Mouse (Mus musculus) embryonic facial prominence, embryonic 15.5 days (tissue): Measurements from ENCODE around the gene Snap23. TPM values are rescaled to one million over a fixed set of nuclear protein-coding genes. Genes with fewer than 3 reads are reported as not detected.

Experiments used
- ATAC-seq: fragments of 200-750 bp; cut with Nextera tagmentation; 2 replicates; pipeline ENCODE4 v1.8.0; 2017; ENCODE audit warnings: low read depth, moderate TSS enrichment; ENCODE audit not compliant: insufficient number of reproducible peaks, low FRiP score, low TSS enrichment
- H3K27ac ChIP-seq: fragments of 300-500 bp; sonication (generic); replicated peaks from 2 replicates; pipeline ENCODE4 v1.5.1; 2015; ENCODE audit warnings: mild to moderate bottlenecking, inconsistent platforms
- H3K27me3 ChIP-seq: fragments of 300-500 bp; sonication (generic); 2 replicates; pipeline ENCODE4 v1.6.1; 2015; ENCODE audit warnings: inconsistent platforms
- H3K36me3 ChIP-seq: fragments of 300-500 bp; sonication (generic); 2 replicates; pipeline ENCODE4 v1.6.1; 2015; ENCODE audit warnings: mild to moderate bottlenecking, inconsistent platforms
- H3K4me1 ChIP-seq: fragments of 300-500 bp; sonication (generic); 2 replicates; pipeline ENCODE4 v1.6.1; 2015; ENCODE audit warnings: inconsistent platforms
- H3K4me2 ChIP-seq: fragments of 300-500 bp; sonication (generic); replicated peaks from 2 replicates; pipeline ENCODE4 v1.6.1; 2015; ENCODE audit warnings: mild to moderate bottlenecking, inconsistent platforms
- H3K4me3 ChIP-seq: fragments of 300-500 bp; sonication (generic); replicated peaks from 2 replicates; pipeline ENCODE4 v1.5.1; 2015; ENCODE audit warnings: mild to moderate bottlenecking, inconsistent platforms
- H3K9ac ChIP-seq: fragments of 300-500 bp; sonication (generic); 2 replicates; pipeline ENCODE4 v1.6.1; 2015; ENCODE audit warnings: inconsistent platforms
- H3K9me3 ChIP-seq: fragments of 300-500 bp; sonication (generic); replicated peaks from 2 replicates; pipeline ENCODE4 v1.6.1; 2016; ENCODE audit warnings: inconsistent platforms
- WGBS: fragments of 180-500 bp; shearing (Covaris S2); methylation state at CpG from one replicate; pipeline ENCODE4 v1.1.7; 2015; 5-methylcytosine and 5-hydroxymethylcytosine counted together
- polyA plus RNA-seq: library from polyadenylated mRNA; unstranded; fragments of >200 nt; fragmentation: Nextera tagmentation; extraction: Ambion mirVana; gene quantifications from 2 replicates; pipeline ENCODE4 v1.2.1, GENCODE M21; 2015

Snap23 gene
- polyA plus RNA-seq, 1 experiment from 2014 or later, result 51.0 TPM

DNA sequence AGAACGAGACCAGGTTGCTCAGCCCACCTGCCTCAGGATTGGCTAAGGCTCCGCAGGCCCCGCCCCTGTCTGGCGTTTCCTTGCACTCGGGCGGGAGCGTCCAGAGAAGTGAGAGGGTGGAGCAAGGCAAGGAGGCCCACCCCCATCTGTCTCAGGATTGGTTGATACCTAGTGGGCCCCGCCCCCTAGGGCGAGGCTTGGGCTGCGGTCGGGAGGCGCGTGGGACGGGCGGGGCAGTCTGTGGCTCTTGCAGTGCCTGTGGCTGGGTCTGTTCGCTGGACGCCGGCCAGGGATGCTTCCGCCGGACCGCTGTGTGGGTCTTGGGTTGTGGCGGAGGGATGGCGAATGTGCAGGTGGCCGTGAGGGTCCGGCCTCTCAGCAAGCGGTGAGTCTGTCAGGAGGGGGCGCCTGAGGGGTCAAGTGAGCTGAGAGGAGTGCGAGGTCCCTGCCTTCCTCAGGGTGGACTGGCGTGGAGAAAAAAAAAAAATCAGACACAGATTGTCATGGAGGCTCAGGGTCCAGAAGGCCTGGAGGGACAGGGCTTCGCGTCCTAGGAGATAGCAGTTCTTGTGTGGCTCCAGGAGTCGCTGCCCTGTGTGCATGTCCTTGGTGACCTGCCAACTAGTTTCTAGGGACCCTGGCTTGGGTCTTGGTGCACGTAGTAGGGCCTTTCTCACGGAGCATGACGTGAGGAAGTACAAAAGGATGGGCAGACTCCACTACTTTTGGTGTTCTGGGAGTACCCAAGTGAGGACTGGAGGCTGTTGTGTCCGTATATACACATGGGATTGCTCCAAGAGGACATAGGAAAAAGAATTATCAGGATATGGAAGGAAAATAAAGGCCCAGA lies 61.6 kb downstream of the Snap23 start, which contains the start of gene Stard9:
TSS of gene Stard9 (plus strand) at position 236 of the 850 bp plus-strand sequence.
- 0 out of 2 replicates have a peak within 1 kb of the TSS, but pooled peaks have one; percentile 34 for H3K27ac ChIP-seq
- H3K36me3 ChIP-seq, result peaks cover 9% of the 10 kb centered on the region; the same call in 1 of the 2 replicates
- ATAC-seq, result peak; percentile 100
- H3K9ac ChIP-seq, result peak within 1 kb of the TSS; percentile 48
- peak within 1 kb of the TSS; percentile 74 for H3K4me2 ChIP-seq
- H3K4me1 ChIP-seq, result peaks cover 15% of the 10 kb centered on the region; the same call in 1 of the 2 replicates
- no peaks in the 10 kb centered on the region for H3K27me3 ChIP-seq
- 3% methylated on average over 36 of the region's 36 CpGs for WGBS
- no peaks in the 10 kb centered on the region for H3K9me3 ChIP-seq
- H3K4me3 ChIP-seq, result peak within 1 kb of the TSS; percentile 68

DNA sequence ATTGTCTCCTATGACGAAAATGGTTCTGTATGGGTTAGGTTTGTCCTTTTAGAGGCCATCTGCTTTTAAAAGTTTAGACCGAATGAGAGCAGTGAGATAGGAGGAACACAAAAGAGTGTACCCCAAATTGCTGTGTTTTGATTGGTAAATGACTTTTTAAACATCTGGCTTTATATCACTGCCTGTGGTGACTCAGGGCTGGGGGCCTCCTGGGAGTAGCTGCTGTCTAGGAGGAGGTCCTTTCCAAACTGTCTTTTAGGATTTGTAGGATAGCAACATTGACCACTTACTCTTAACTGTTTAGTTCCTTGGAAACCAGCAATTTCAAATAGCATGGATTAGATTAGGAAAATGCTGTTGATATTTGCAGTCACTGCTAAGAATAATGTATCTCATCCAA lies 62.8 kb downstream of the Snap23 start:
- WGBS, result 72% methylated on average over 2 of the region's 2 CpGs

DNA sequence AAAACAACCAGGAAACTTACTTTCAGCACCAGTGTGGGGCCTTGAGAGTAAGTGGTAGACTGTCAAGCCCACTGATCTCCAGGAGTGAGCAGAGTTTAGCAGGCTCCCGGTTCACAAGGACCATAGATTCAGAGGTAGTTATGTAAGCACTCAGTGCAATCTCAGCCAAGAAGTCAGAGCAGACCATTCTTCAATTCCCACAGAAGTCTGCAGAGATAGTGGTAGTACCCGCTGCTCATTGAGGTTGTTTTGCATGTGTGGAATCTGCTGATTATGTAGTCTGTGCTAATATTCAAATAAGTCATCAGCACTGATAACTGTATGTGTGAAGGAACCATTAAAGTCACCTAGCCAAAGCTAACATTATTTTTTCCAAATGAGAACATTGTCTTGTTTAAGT lies 63.2 kb downstream of the Snap23 start:
- Histone ChIP-seq H3K27ac (no peak overlapping the region), H3K4me1 (peaks cover 15% of the 10 kb centered on the region; the same call in 1 of the 2 replicates), H3K36me3 (peaks cover 19% of the 10 kb centered on the region; the same call in 1 of the 2 replicates), H3K9ac (no peak overlapping the region), H3K27me3 (no peaks in the 10 kb centered on the region), H3K4me2 (peak overlapping the region; percentile 24; the same call in 1 of the 2 replicates), H3K9me3 (no peaks in the 10 kb centered on the region), H3K4me3 (no peak overlapping the region)
- no peak for ATAC-seq
- WGBS, result 65% methylated on average over 2 of the region's 2 CpGs

More for the DNA sequence above, 62.8 kb downstream of the Snap23 start:
- Histone ChIP-seq H3K9me3 (no peaks in the 10 kb centered on the region), H3K4me3 (peak overlapping the region; percentile 68; the same call in 1 of the 2 replicates), H3K4me1 (peaks cover 15% of the 10 kb centered on the region; the same call in 1 of the 2 replicates), H3K9ac (no peak overlapping the region), H3K4me2 (peak overlapping the region; percentile 74; the same call in 1 of the 2 replicates), H3K27ac (no peak overlapping the region), H3K36me3 (peaks cover 16% of the 10 kb centered on the region; the same call in 1 of the 2 replicates), H3K27me3 (no peaks in the 10 kb centered on the region)
- no peak for ATAC-seq

DNA sequence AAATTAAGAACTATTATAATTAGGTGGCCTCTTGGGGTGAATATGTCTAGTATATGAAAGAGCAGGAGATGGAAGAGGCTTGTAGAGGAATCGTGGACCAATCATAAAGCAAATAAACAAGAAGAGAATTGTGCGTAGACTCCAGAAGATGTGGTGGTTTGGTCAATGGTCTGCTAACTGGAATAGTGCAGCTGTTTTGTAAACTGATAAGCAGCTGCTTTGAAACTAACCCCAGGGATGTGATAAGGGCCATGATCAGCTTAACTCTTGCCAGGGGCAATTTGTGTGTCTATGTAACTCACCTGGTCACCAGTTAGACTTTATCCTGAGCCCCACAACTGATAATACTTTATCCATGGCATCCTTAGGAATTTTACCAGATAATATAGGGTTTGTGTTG lies 64.0 kb downstream of the Snap23 start:
- no peak for ATAC-seq
- no peak overlapping the region for H3K9ac ChIP-seq
- H3K27ac ChIP-seq, result no peak overlapping the region
- no peak overlapping the region for H3K4me2 ChIP-seq
- no peak overlapping the region for H3K4me3 ChIP-seq
- WGBS, result 78% methylated on average over 2 of the region's 2 CpGs
- no peaks in the 10 kb centered on the region for H3K27me3 ChIP-seq
- H3K4me1 ChIP-seq, result peaks cover 15% of the 10 kb centered on the region; the same call in 1 of the 2 replicates
- no peaks in the 10 kb centered on the region for H3K9me3 ChIP-seq
- peaks cover 19% of the 10 kb centered on the region; the same call in 1 of the 2 replicates for H3K36me3 ChIP-seq

DNA sequence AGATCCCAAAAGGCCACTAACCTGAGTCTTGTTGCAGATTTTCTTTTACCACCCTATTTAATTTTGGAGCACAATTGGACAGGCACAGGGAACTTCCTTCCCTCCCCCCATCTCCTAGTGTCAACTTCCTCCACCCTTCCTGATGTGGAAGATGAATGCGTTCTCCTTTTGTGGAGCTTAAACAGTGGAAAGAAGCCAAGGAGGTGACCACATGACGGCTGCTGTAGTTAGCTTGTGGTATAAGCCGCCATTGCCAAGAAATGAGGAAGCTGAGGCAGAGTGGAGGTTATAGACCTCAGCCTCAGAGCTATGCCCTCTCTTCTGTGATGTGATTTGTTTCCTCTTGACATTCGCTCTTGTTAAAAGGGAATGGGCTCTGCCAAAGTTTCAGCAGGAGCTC lies 64.5 kb downstream of the Snap23 start:
- WGBS, result 84% methylated on average over 4 of the region's 4 CpGs

DNA sequence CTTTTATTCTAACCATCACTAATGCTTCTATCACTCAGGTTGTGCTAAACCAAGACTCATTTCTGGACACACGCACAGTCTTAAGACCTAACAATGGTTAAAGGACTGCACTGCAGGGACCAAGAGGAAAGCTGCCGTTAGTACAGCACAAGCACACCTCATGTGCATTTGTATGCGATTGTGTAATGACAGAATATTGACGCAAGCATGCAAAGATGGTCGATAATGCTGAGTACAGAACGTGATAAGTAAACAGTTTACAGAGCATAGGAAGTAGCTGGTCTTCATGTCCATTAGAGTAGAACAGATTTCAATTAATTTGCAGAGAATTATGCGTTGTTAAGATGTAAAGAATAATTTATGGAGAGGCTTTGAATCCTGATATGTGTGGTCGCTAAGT lies 73.4 kb downstream of the Snap23 start:
- ATAC-seq, result no peak
- Histone ChIP-seq H3K9me3 (no peaks in the 10 kb centered on the region), H3K4me2 (no peak overlapping the region), H3K4me3 (no peak overlapping the region), H3K27ac (no peak overlapping the region), H3K9ac (no peak overlapping the region), H3K36me3 (no peaks in the 10 kb centered on the region), H3K4me1 (no peaks in the 10 kb centered on the region), H3K27me3 (no peaks in the 10 kb centered on the region)
- 90% methylated on average over 8 of the region's 8 CpGs for WGBS

More for the DNA sequence above, 64.5 kb downstream of the Snap23 start:
- H3K27me3 ChIP-seq, result no peaks in the 10 kb centered on the region
- no peak for ATAC-seq
- no peak overlapping the region for H3K27ac ChIP-seq
- H3K36me3 ChIP-seq, result peaks cover 19% of the 10 kb centered on the region; the same call in 1 of the 2 replicates
- no peak overlapping the region for H3K4me3 ChIP-seq
- no peak overlapping the region for H3K4me2 ChIP-seq
- H3K4me1 ChIP-seq, result peaks cover 15% of the 10 kb centered on the region; the same call in 1 of the 2 replicates
- H3K9me3 ChIP-seq, result no peaks in the 10 kb centered on the region
- H3K9ac ChIP-seq, result no peak overlapping the region

DNA sequence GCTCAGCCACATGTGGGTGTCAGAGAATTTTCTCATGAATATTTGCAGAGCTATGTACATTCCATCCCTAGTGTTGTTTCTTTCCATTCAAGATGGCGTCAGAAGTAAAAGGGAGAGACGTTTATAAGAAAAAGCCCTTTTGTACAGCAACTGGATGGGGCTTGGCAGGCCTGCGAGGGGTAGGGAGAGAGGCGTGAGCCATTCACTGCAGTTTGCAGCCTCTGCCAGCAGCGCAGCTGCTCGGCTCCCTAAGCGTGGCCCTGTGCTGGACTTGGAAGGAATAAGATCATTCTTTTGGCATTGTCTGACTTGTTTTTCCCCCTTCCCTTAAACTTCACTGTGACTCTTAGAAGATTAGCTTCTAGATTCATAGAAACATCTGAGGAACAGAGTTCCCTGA lies 76.4 kb downstream of the Snap23 start:
- Histone ChIP-seq H3K4me1 (no peaks in the 10 kb centered on the region), H3K4me3 (no peak overlapping the region), H3K27me3 (no peaks in the 10 kb centered on the region), H3K36me3 (no peaks in the 10 kb centered on the region), H3K9ac (no peak overlapping the region), H3K27ac (peak overlapping the region; percentile 76), H3K9me3 (no peaks in the 10 kb centered on the region), H3K4me2 (no peak overlapping the region)
- 43% methylated on average over 7 of the region's 7 CpGs for WGBS
- peak; percentile 70; the same call in 1 of the 2 replicates for ATAC-seq

DNA sequence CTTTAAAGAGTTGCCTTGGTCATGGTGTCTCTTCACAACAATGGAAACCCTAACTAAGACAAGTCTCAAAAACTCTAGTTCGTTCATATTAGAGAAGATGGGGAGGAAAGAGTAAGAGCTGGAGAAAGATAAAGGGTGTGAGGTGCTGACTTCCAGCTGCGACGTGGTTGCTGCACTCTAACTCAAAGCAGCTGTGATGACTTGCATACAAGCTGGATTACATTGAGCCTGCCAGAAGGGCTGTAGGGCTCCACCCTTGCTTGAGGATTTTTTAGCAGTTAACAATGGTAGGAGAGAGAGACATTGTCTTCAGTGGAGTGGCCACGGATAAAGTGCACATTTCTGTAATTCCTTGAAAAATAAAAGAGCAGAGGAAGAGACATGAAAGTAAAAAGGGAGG lies 79.3 kb downstream of the Snap23 start:
- 25% methylated on average over 4 of the region's 4 CpGs for WGBS
- Histone ChIP-seq H3K27ac (no peak overlapping the region), H3K4me2 (no peak overlapping the region), H3K4me3 (no peak overlapping the region), H3K9ac (no peak overlapping the region), H3K4me1 (peaks cover under 1% of the 10 kb centered on the region; the same call in 1 of the 2 replicates), H3K36me3 (no peaks in the 10 kb centered on the region), H3K9me3 (no peaks in the 10 kb centered on the region), H3K27me3 (no peaks in the 10 kb centered on the region)
- 0 out of 2 replicates have a peak, but pooled peaks have one; percentile 63 for ATAC-seq

Other genes with a start within 250 kb of the Snap23 start
- 23.4 TPM in 2 replicates for gene Vps39, start 214.5 kb upstream of the Snap23 start, polyA plus RNA-seq
- 10.3 and 11.1 TPM in 2 replicates for gene Ganc, start 163.8 kb upstream of the Snap23 start, polyA plus RNA-seq
- gene Tmem87a, start 163.6 kb upstream of the Snap23 start, polyA plus RNA-seq, result 10.8 and 12.2 TPM in 2 replicates
- 3.8 and 6.3 TPM in 2 replicates for gene Capn3, start 111.7 kb upstream of the Snap23 start, polyA plus RNA-seq
- gene Zfp106, start 3.8 kb upstream of the Snap23 start, polyA plus RNA-seq, result 46.6 and 51.3 TPM in 2 replicates
- 20.6 and 22.4 TPM in 2 replicates for gene Haus2, start 41.7 kb downstream of the Snap23 start, polyA plus RNA-seq
- gene Lrrc57, start 41.8 kb downstream of the Snap23 start, polyA plus RNA-seq, result 24.7 and 26.3 TPM in 2 replicates
- 6.7 and 7.3 TPM in 2 replicates for gene Stard9, start 61.5 kb downstream of the Snap23 start, polyA plus RNA-seq